Mouse (Mus musculus) neural tube, embryonic 11.5 days (tissue): Measurements from ENCODE around the gene Fgf14. TPM values are rescaled to one million over a fixed set of nuclear protein-coding genes. Genes with fewer than 3 reads are reported as not detected.
A peak's percentile ranks its signal among the peaks of the same experiment; 100 is the strongest.

Experiments used
- ATAC-seq: fragments of 200-750 bp; cut with Nextera tagmentation; 2 replicates; pipeline ENCODE4 v1.8.0; 2017; ENCODE audit warnings: moderate number of reproducible peaks, mild to moderate bottlenecking, moderate TSS enrichment, moderate library complexity; ENCODE audit not compliant: insufficient read depth, low FRiP score, low TSS enrichment
- DNase-seq: peaks from one replicate; pipeline ENCODE4 v3.0.0-alpha.2; 2015; ENCODE audit warnings: low spot score
- H3K27ac ChIP-seq: fragments of 300-500 bp; sonication (generic); 2 replicates; pipeline ENCODE4 v1.5.1; 2014; ENCODE audit warnings: low read depth, mild to moderate bottlenecking, low read length
- H3K27me3 ChIP-seq: fragments of 300-500 bp; sonication (generic); 2 replicates; pipeline ENCODE4 v1.6.1; 2014; ENCODE audit warnings: mild to moderate bottlenecking, low read length, mixed read lengths; ENCODE audit not compliant: control insufficient read depth, insufficient read depth
- H3K36me3 ChIP-seq: fragments of 300-500 bp; sonication (generic); 2 replicates; pipeline ENCODE4 v1.6.1; 2014; ENCODE audit warnings: mild to moderate bottlenecking, low read length, moderate library complexity, mixed read lengths; ENCODE audit not compliant: control insufficient read depth, insufficient read depth
- H3K4me1 ChIP-seq: fragments of 300-500 bp; sonication (generic); 2 replicates; pipeline ENCODE4 v1.6.1; 2014; ENCODE audit warnings: low read length, mixed read lengths; ENCODE audit not compliant: control insufficient read depth, insufficient read depth
- H3K4me2 ChIP-seq: fragments of 300-500 bp; sonication (generic); 2 replicates; pipeline ENCODE4 v1.6.1; 2014; ENCODE audit warnings: low read depth, mild to moderate bottlenecking, moderate library complexity
- H3K4me3 ChIP-seq: fragments of 300-500 bp; sonication (generic); 2 replicates; pipeline ENCODE4 v1.5.1; 2014; ENCODE audit warnings: low read depth, low read length
- H3K9ac ChIP-seq: fragments of 300-500 bp; sonication (generic); 2 replicates; pipeline ENCODE4 v1.6.1; 2014; ENCODE audit warnings: mild to moderate bottlenecking, low read length
- H3K9me3 ChIP-seq: fragments of 300-500 bp; sonication (generic); 2 replicates; pipeline ENCODE4 v1.6.1; 2016; ENCODE audit warnings: low read length; ENCODE audit not compliant: control insufficient read depth
- WGBS: fragments of 180-500 bp; shearing (Covaris S2); extraction: QIAGEN DNeasy Blood & Tissue Kit; methylation state at CpG from one replicate; pipeline ENCODE4 v1.1.7; 2014; 5-methylcytosine and 5-hydroxymethylcytosine counted together
- polyA plus RNA-seq: library from polyadenylated mRNA; unstranded; fragments of >200 nt; fragmentation: Nextera tagmentation; extraction: Ambion mirVana; gene quantifications from 2 replicates; pipeline ENCODE4 v1.2.1, GENCODE M21; 2014

Fgf14 gene
- polyA plus RNA-seq, 1 experiment from 2014 or later: 7.5 TPM

- H3K9me3 ChIP-seq: no peaks in the 10 kb centered on the region
- H3K4me1 ChIP-seq: no peaks in the 10 kb centered on the region
- WGBS: 6% methylated on average over 15 of the region's 15 CpGs
- H3K27ac ChIP-seq: no peak overlapping the region
- H3K27me3 ChIP-seq: peaks cover 7% of the 10 kb centered on the region; the same call in 1 of the 2 replicates
- H3K36me3 ChIP-seq: no peaks in the 10 kb centered on the region
- peak overlapping the region; percentile 40 for H3K4me3 ChIP-seq
- ATAC-seq (peak; percentile 60), DNase-seq (no peak)
- peak overlapping the region; percentile 52 for H3K9ac ChIP-seq
- H3K4me2 ChIP-seq: peak overlapping the region; percentile 79
Observed at GRCm38 (mm10) chr14:124192815-124193142, 484.1 kb downstream of the Fgf14 start.

GRCm38 (mm10) chr14:124191913-124192814 is 484.8 kb downstream of the Fgf14 start:
- no peaks in the 10 kb centered on the region for H3K9me3 ChIP-seq
- peak overlapping the region; percentile 40 for H3K4me3 ChIP-seq
- peaks cover 7% of the 10 kb centered on the region; the same call in 1 of the 2 replicates for H3K27me3 ChIP-seq
- DNase-seq (peak; percentile 79), ATAC-seq (peak; percentile 85)
- no peak overlapping the region for H3K27ac ChIP-seq
- peak overlapping the region; percentile 79 for H3K4me2 ChIP-seq
- H3K36me3 ChIP-seq: no peaks in the 10 kb centered on the region
- H3K9ac ChIP-seq: peak overlapping the region; percentile 52
- under 1% methylated on average over 42 of the region's 42 CpGs for WGBS
- H3K4me1 ChIP-seq: no peaks in the 10 kb centered on the region

DNA sequence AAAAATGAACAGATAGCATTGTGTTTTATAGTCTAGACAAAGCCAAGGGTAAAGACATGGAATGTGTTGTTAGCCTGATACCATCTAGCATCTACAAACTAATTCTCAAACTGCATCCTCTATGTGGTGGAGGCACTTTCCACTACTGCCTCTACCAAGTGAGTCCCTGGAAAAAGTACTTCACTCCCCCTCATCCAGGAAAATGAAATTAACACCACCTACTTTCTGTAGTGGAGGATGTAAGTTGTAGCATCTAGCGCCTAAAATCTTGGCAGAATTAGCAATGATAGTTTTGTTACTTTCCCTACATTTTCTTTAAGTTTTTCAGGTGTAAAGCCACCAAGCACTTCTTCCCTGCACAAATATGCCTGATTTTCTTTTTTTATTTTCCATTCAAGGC is 496.7 kb downstream of the Fgf14 start:
- H3K4me2 ChIP-seq: no peak overlapping the region
- whole genome bisulfite sequencing: 91% methylated on average over 1 of the region's 1 CpGs
- no peaks in the 10 kb centered on the region for H3K4me1 ChIP-seq
- ATAC-seq (no peak), DNase-seq (no peak)
- no peak overlapping the region for H3K9ac ChIP-seq
- H3K9me3 ChIP-seq: no peaks in the 10 kb centered on the region
- H3K27me3 ChIP-seq: no peaks in the 10 kb centered on the region
- H3K27ac ChIP-seq: no peak overlapping the region
- no peak overlapping the region for H3K4me3 ChIP-seq
- H3K36me3 ChIP-seq: no peaks in the 10 kb centered on the region

GRCm38 (mm10) chr14:124174111-124174510 is 502.8 kb downstream of the Fgf14 start:
- H3K9ac ChIP-seq: no peak overlapping the region
- no peaks in the 10 kb centered on the region for H3K9me3 ChIP-seq
- DNase-seq: no peak
- no peak for ATAC-seq
- no peak overlapping the region for H3K4me3 ChIP-seq
- no peak overlapping the region for H3K27ac ChIP-seq
- H3K4me1 ChIP-seq: no peaks in the 10 kb centered on the region
- H3K4me2 ChIP-seq: no peak overlapping the region
- no peaks in the 10 kb centered on the region for H3K36me3 ChIP-seq
- 95% methylated on average over 1 of the region's 1 CpGs for WGBS
- no peaks in the 10 kb centered on the region for H3K27me3 ChIP-seq

DNA sequence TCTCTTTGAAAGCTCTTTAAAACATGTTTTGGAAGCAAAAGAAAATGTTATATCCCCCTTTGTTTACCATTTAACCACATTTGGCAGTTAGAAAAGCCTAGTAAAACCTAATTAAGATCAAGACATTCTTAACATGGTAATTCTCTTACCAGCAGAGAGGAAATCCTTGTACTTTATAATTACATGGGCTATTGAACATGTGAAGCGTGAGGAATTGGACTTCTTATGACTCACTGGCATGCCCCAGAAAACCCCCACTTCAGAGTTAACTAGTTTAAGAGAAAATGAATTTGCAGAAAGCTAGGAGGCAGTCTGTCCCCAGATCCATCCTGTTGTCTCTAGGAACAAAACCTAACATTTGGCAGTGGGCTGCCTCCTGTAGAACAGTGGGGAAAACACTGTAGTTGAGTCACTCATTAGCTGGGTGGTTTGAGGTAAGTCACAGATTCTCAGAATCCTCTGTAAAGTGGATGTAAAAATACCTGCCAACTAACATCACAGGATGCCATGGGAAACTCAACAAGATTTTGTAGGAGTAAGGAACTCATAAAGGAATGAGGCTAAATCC is 513.2 kb downstream of the Fgf14 start:
- Histone ChIP-seq H3K9ac (no peak overlapping the region), H3K4me1 (no peaks in the 10 kb centered on the region), H3K27ac (no peak overlapping the region), H3K36me3 (no peaks in the 10 kb centered on the region), H3K4me2 (no peak overlapping the region), H3K4me3 (no peak overlapping the region), H3K9me3 (no peaks in the 10 kb centered on the region), H3K27me3 (no peaks in the 10 kb centered on the region)
- ATAC-seq: no peak
- no peak for DNase-seq
- 75% methylated on average over 1 of the region's 1 CpGs for WGBS

GRCm38 (mm10) chr14:124147378-124147777 is 529.5 kb downstream of the Fgf14 start:
- Histone ChIP-seq H3K36me3 (no peaks in the 10 kb centered on the region), H3K27me3 (no peaks in the 10 kb centered on the region), H3K27ac (no peak overlapping the region), H3K4me2 (no peak overlapping the region), H3K9ac (no peak overlapping the region), H3K9me3 (no peaks in the 10 kb centered on the region), H3K4me1 (no peaks in the 10 kb centered on the region), H3K4me3 (no peak overlapping the region)
- DNase-seq (no peak), ATAC-seq (no peak)

- no peak overlapping the region for H3K9ac ChIP-seq
- 82% methylated on average over 1 of the region's 1 CpGs for WGBS
- ATAC-seq (no peak), DNase-seq (no peak)
- H3K36me3 ChIP-seq: no peaks in the 10 kb centered on the region
- no peaks in the 10 kb centered on the region for H3K4me1 ChIP-seq
- no peaks in the 10 kb centered on the region for H3K27me3 ChIP-seq
- H3K9me3 ChIP-seq: no peaks in the 10 kb centered on the region
- no peak overlapping the region for H3K4me2 ChIP-seq
- no peak overlapping the region for H3K4me3 ChIP-seq
- H3K27ac ChIP-seq: no peak overlapping the region
Observed at GRCm38 (mm10) chr14:124107205-124107873, 569.6 kb downstream of the Fgf14 start.

DNA sequence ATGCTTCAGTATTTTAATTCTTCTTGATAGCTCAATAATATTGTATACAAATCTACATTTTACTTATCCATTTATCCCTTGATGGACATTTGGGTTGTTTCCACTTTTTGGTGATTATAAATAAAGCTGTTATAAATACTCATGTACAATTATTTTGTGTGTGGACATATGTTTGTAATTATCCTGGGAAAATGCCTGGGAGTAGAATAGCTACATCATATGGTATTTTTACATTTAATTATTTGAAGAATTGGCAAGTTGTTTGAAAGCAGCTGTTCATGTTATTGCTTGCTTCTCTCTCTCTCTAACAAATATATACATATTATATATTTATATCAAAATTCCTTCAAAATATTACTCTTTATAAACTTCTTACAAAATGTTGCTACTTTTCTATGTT is 593.8 kb downstream of the Fgf14 start:
- Histone ChIP-seq H3K9ac (no peak overlapping the region), H3K4me2 (no peak overlapping the region), H3K4me3 (no peak overlapping the region), H3K36me3 (no peaks in the 10 kb centered on the region), H3K27me3 (no peaks in the 10 kb centered on the region), H3K4me1 (no peaks in the 10 kb centered on the region), H3K27ac (no peak overlapping the region), H3K9me3 (no peaks in the 10 kb centered on the region)
- DNase-seq: no peak
- ATAC-seq: no peak
